Mouse (Mus musculus) midbrain, postnatal 0 days (tissue): ENCODE measurements at regions not wholly inside any gene's neighbourhood (a gene's known extent, or its start where the extent isn't known, plus 50 kb on each side); places are given as distances from the start of the nearest gene placed in this dataset.

Experiments
- ATAC-seq: fragments of 200-750 bp; cut with Nextera tagmentation; 2 replicates; pipeline ENCODE4 v1.8.0; 2017; ENCODE audit warnings: moderate number of reproducible peaks, mild to moderate bottlenecking, moderate TSS enrichment, moderate library complexity; ENCODE audit not compliant: low FRiP score
- DNase-seq: peaks from one replicate; pipeline ENCODE4 v3.0.0-alpha.2; 2015; ENCODE audit warnings: low spot score
- H3K27ac ChIP-seq: fragments of 300-500 bp; sonication (generic); 2 replicates; pipeline ENCODE4 v1.5.1; 2014; ENCODE audit warnings: low read depth, mild to moderate bottlenecking, low read length, mixed read lengths
- H3K27me3 ChIP-seq: fragments of 300-500 bp; sonication (generic); 2 replicates; pipeline ENCODE4 v1.6.1; 2014; ENCODE audit warnings: low read length, control low read depth, mixed read lengths; ENCODE audit not compliant: insufficient read depth
- H3K36me3 ChIP-seq: fragments of 300-500 bp; sonication (generic); 2 replicates; pipeline ENCODE4 v1.6.1; 2014; ENCODE audit warnings: low read length, control low read depth, mixed read lengths; ENCODE audit not compliant: insufficient read depth
- H3K4me1 ChIP-seq: fragments of 300-500 bp; sonication (generic); 2 replicates; pipeline ENCODE4 v1.6.1; 2014; ENCODE audit warnings: mild to moderate bottlenecking, control low read depth, antibody characterized with exemption, low read length, mixed read lengths; ENCODE audit not compliant: insufficient read depth
- H3K4me2 ChIP-seq: fragments of 300-500 bp; sonication (generic); 2 replicates; pipeline ENCODE4 v1.6.1; 2014; ENCODE audit warnings: low read depth, mild to moderate bottlenecking, low read length, mixed read lengths; ENCODE audit not compliant: poor library complexity, severe bottlenecking
- H3K4me3 ChIP-seq: fragments of 300-500 bp; sonication (generic); 2 replicates; pipeline ENCODE4 v1.5.1; 2014; ENCODE audit warnings: low read depth, mild to moderate bottlenecking, low read length, moderate library complexity
- H3K9ac ChIP-seq: fragments of 300-500 bp; sonication (generic); replicated peaks from 2 replicates; pipeline ENCODE4 v1.6.1; 2014; ENCODE audit warnings: mild to moderate bottlenecking, low read length, moderate library complexity, mixed read lengths; ENCODE audit not compliant: poor library complexity, severe bottlenecking
- H3K9me3 ChIP-seq: fragments of 300-500 bp; sonication (generic); 2 replicates; pipeline ENCODE4 v1.6.1; 2016; ENCODE audit warnings: low read length, control low read depth
- CTCF ChIP-seq: IDR thresholded peaks from 2 replicates; pipeline ENCODE4 v1.5.1; 2016; ENCODE audit warnings: antibody characterized with exemption, mild to moderate bottlenecking
- WGBS: fragments of 180-500 bp; shearing (Covaris S2); extraction: QIAGEN DNeasy Blood & Tissue Kit; methylation state at CpG from one replicate; pipeline ENCODE4 v1.1.7; 2014; 5-methylcytosine and 5-hydroxymethylcytosine counted together

DNA sequence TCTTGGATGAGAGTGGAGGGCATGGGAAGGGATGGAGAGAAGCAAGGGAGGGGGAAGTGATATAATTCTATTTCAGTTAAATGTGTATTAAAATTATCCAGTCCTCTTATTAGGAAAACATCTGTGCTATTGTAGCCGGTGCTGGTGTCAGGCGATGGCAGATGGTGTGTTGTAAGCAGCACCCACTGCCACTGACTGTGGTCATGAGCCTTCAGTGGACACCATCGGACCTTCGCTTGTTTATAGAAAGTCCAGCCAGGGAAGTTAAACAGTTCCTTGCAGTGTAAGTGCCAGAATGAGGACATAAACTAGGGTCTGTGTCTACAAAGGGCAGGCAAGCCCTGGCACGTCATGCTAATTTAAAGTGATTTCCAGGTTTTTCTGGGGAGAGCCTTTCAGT lies 80.7 kb upstream of the Fat4 start:
- Histone ChIP-seq H3K4me1 (no peaks in the 10 kb centered on the region), H3K4me3 (no peak overlapping the region), H3K27me3 (no peaks in the 10 kb centered on the region), H3K9me3 (no peaks in the 10 kb centered on the region), H3K4me2 (no peak overlapping the region), H3K27ac (no peak overlapping the region), H3K9ac (no peak overlapping the region), H3K36me3 (no peaks in the 10 kb centered on the region)
- TF ChIP-seq CTCF, result no peak
- ATAC-seq, result no peak
- 73% methylated on average over 5 of the region's 5 CpGs for WGBS
- no peak for DNase-seq

- peaks cover 7% of the 10 kb centered on the region; the same call in 1 of the 2 replicates for H3K4me1 ChIP-seq
- H3K9me3 ChIP-seq, result no peaks in the 10 kb centered on the region
- no peak overlapping the region for H3K4me2 ChIP-seq
- H3K4me3 ChIP-seq, result no peak overlapping the region
- no peaks in the 10 kb centered on the region for H3K36me3 ChIP-seq
- no peak for TF ChIP-seq CTCF
- peak overlapping the region; percentile 38 for H3K27ac ChIP-seq
- WGBS, result 44% methylated on average over 11 of the region's 11 CpGs
- no peak overlapping the region for H3K9ac ChIP-seq
- ATAC-seq (peak; percentile 77; the same call in 1 of the 2 replicates), DNase-seq (peak; percentile 42)
- no peaks in the 10 kb centered on the region for H3K27me3 ChIP-seq
These were observed 91.0 kb upstream of the Fat4 start for GRCm38 (mm10) chr3:38795646-38796301.

DNA sequence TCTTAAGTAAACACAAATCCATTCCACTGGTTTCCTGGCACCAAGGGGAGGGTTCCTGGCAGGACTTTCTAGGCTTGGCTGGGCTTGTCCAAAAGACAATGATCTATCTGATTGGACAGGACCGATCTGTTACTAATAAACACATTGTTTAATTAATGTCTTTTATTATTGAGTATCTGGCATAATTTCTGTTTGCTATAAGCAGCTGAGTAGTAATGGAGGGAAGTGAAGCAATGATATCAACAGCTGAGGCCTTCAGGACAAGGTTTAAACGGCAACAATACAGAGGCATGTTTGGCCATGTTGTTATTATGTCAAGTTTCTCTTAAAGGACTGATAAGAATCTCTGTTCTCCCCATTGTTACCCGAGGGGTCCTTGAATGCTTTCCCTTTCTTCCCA lies 93.5 kb upstream of the Fat4 start:
- ATAC-seq (no peak), DNase-seq (no peak)
- WGBS, result 91% methylated on average over 3 of the region's 3 CpGs
- H3K27me3 ChIP-seq, result no peaks in the 10 kb centered on the region
- no peak overlapping the region for H3K4me2 ChIP-seq
- H3K9me3 ChIP-seq, result no peaks in the 10 kb centered on the region
- H3K27ac ChIP-seq, result no peak overlapping the region
- H3K36me3 ChIP-seq, result no peaks in the 10 kb centered on the region
- 0 out of 2 replicates have a peak, but pooled peaks cover 5% of the 10 kb centered on the region for H3K4me1 ChIP-seq
- H3K9ac ChIP-seq, result no peak overlapping the region
- no peak for TF ChIP-seq CTCF
- no peak overlapping the region for H3K4me3 ChIP-seq

DNA sequence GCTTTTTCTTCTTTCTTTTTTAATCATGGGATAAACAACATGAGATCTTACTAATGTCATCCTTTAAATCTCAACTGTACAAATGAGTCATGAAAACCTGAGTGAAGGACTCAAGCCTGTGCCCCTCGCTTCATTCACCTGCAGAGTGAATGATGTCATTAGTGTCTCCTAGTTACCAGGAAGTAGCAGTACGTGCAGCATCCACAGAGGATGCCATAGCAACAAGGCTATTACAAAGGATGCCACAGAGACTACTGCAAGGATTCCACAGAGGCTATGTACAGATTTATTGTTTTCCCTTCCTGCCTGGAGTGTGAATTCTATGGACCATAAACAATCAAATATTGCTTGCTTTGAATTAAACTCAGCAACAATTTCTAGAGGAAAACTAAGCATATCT lies 98.0 kb upstream of the Fat4 start:
- no peaks in the 10 kb centered on the region for H3K27me3 ChIP-seq
- DNase-seq (peak; percentile 57), ATAC-seq (peak; percentile 85)
- H3K4me2 ChIP-seq, result no peak overlapping the region
- TF ChIP-seq CTCF, result no peak
- H3K27ac ChIP-seq, result no peak overlapping the region
- H3K36me3 ChIP-seq, result no peaks in the 10 kb centered on the region
- H3K4me1 ChIP-seq, result no peaks in the 10 kb centered on the region
- no peaks in the 10 kb centered on the region for H3K9me3 ChIP-seq
- no peak overlapping the region for H3K4me3 ChIP-seq
- H3K9ac ChIP-seq, result no peak overlapping the region
- 18% methylated on average over 2 of the region's 2 CpGs for WGBS

GRCm38 (mm10) chr3:38783711-38784110 lies 103.0 kb upstream of the Fat4 start:
- Histone ChIP-seq H3K9me3 (no peaks in the 10 kb centered on the region), H3K4me2 (no peak overlapping the region), H3K4me1 (peaks cover 5% of the 10 kb centered on the region; the same call in 1 of the 2 replicates), H3K27ac (no peak overlapping the region), H3K4me3 (no peak overlapping the region), H3K27me3 (no peaks in the 10 kb centered on the region), H3K36me3 (no peaks in the 10 kb centered on the region), H3K9ac (no peak overlapping the region)
- TF ChIP-seq CTCF, result no peak
- 90% methylated on average over 6 of the region's 6 CpGs for WGBS
- ATAC-seq (no peak), DNase-seq (no peak)

GRCm38 (mm10) chr3:38783051-38783450 lies 103.7 kb upstream of the Fat4 start:
- H3K4me2 ChIP-seq, result no peak overlapping the region
- ATAC-seq (no peak), DNase-seq (no peak)
- 15% methylated on average over 3 of the region's 3 CpGs for WGBS
- no peak overlapping the region for H3K27ac ChIP-seq
- no peaks in the 10 kb centered on the region for H3K9me3 ChIP-seq
- no peaks in the 10 kb centered on the region for H3K36me3 ChIP-seq
- no peaks in the 10 kb centered on the region for H3K27me3 ChIP-seq
- no peak for TF ChIP-seq CTCF
- H3K4me1 ChIP-seq, result peaks cover 5% of the 10 kb centered on the region; the same call in 1 of the 2 replicates
- no peak overlapping the region for H3K9ac ChIP-seq
- no peak overlapping the region for H3K4me3 ChIP-seq
